Mouse (Mus musculus): ENCODE measurements around the gene Rnf44. TPM values are rescaled to one million over a fixed set of nuclear protein-coding genes. Genes with fewer than 3 reads are reported as not detected.

Rnf44 gene
- total and polyA plus RNA-seq, 2 experiments = 5.8 to 86.1 TPM

- Histone ChIP-seq H3K36me3 (ENCODE audit: control insufficient read depth, insufficient read depth, low read length) (peaks cover 32% of the 10 kb centered on the region), H3K79me2 (ENCODE audit: control insufficient read depth, insufficient read depth, low read length) (no peaks in the 10 kb centered on the region), H3K27me3 (ENCODE audit: control insufficient read depth, insufficient read depth, low read length) (no peaks in the 10 kb centered on the region), H3K4me1 (ENCODE audit: control insufficient read depth, insufficient read depth, low read length) (peaks cover 12% of the 10 kb centered on the region), H3K4me3 (ENCODE audit: insufficient read depth, low read depth, low read length) (no peak overlapping the region), H3K9ac (ENCODE audit: low read depth, low read length) (no peak overlapping the region), H3K27ac (replicated peaks; ENCODE audit: insufficient read depth, low read depth, low read length) (no peak overlapping the region)
- TF ChIP-seq POLR2A (IDR thresholded peaks at IDR 0.05; ENCODE audit: extremely low read depth, insufficient read depth, low read length) (no peak), CTCF (IDR thresholded peaks at IDR 0.05; ENCODE audit: low read depth, low read length) (no peak)
- 78% methylated on average over 5 of the region's 5 CpGs for WGBS
- no peak for DNase-seq (ENCODE audit: extremely low read depth, low read depth, low spot score)
Measured at GRCm38 (mm10) chr13:54660877-54661276, 32.8 kb downstream of the Rnf44 start.

- Histone ChIP-seq H3K36me3 (ENCODE audit: control insufficient read depth, insufficient read depth, low read length) (peaks cover 85% of the 10 kb centered on the region), H3K27me3 (ENCODE audit: control insufficient read depth, insufficient read depth, low read length) (no peaks in the 10 kb centered on the region), H3K27ac (replicated peaks; ENCODE audit: insufficient read depth, low read depth, low read length) (no peak overlapping the region), H3K79me2 (ENCODE audit: control insufficient read depth, insufficient read depth, low read length) (no peaks in the 10 kb centered on the region; the same call in 1 of the 2 replicates), H3K9ac (ENCODE audit: low read depth, low read length) (no peak overlapping the region), H3K4me1 (ENCODE audit: control insufficient read depth, insufficient read depth, low read length) (no peaks in the 10 kb centered on the region), H3K4me3 (ENCODE audit: insufficient read depth, low read depth, low read length) (no peak overlapping the region)
- 98% methylated on average over 3 of the region's 3 CpGs for WGBS
- TF ChIP-seq CTCF (IDR thresholded peaks at IDR 0.05; ENCODE audit: low read depth, low read length) (no peak), POLR2A (IDR thresholded peaks at IDR 0.05; ENCODE audit: extremely low read depth, insufficient read depth, low read length) (no peak)
- no peak for DNase-seq (ENCODE audit: extremely low read depth, low read depth, low spot score)
Measured at GRCm38 (mm10) chr13:54650461-54650860, 43.2 kb downstream of the Rnf44 start.

- DNase-seq (ENCODE audit: extremely low read depth, low read depth, low spot score) = peak; percentile 72
- no peak overlapping the region for H3K9ac ChIP-seq (ENCODE audit: low read depth, low read length)
- H3K4me1 ChIP-seq (ENCODE audit: control insufficient read depth, insufficient read depth, low read length) = peaks cover 18% of the 10 kb centered on the region; the same call in 1 of the 2 replicates
- WGBS = 68% methylated on average over 3 of the region's 3 CpGs
- TF ChIP-seq CTCF (IDR thresholded peaks at IDR 0.05; ENCODE audit: low read depth, low read length) = no peak
- TF ChIP-seq POLR2A (IDR thresholded peaks at IDR 0.05; ENCODE audit: extremely low read depth, insufficient read depth, low read length) = no peak
- H3K27ac ChIP-seq (replicated peaks; ENCODE audit: insufficient read depth, low read depth, low read length) = no peak overlapping the region
- H3K36me3 ChIP-seq (ENCODE audit: control insufficient read depth, insufficient read depth, low read length) = peaks cover 23% of the 10 kb centered on the region
- peaks cover 24% of the 10 kb centered on the region for H3K79me2 ChIP-seq (ENCODE audit: control insufficient read depth, insufficient read depth, low read length)
- H3K27me3 ChIP-seq (ENCODE audit: control insufficient read depth, insufficient read depth, low read length) = no peaks in the 10 kb centered on the region
- no peak overlapping the region for H3K4me3 ChIP-seq (ENCODE audit: insufficient read depth, low read depth, low read length)
Measured at GRCm38 (mm10) chr13:54635011-54635410, 58.7 kb downstream of the Rnf44 start.

- peak; percentile 93 for DNase-seq (ENCODE audit: extremely low read depth, low read depth, low spot score)
- WGBS = 10% methylated on average over 3 of the region's 3 CpGs
- Histone ChIP-seq H3K79me2 (ENCODE audit: control insufficient read depth, insufficient read depth, low read length) (peaks cover 27% of the 10 kb centered on the region), H3K9ac (ENCODE audit: low read depth, low read length) (no peak overlapping the region), H3K36me3 (ENCODE audit: control insufficient read depth, insufficient read depth, low read length) (peaks cover 12% of the 10 kb centered on the region), H3K4me1 (ENCODE audit: control insufficient read depth, insufficient read depth, low read length) (peaks cover 30% of the 10 kb centered on the region), H3K27ac (replicated peaks; ENCODE audit: insufficient read depth, low read depth, low read length) (peak overlapping the region; percentile 97), H3K27me3 (ENCODE audit: control insufficient read depth, insufficient read depth, low read length) (no peaks in the 10 kb centered on the region), H3K4me3 (ENCODE audit: insufficient read depth, low read depth, low read length) (no peak overlapping the region)
- TF ChIP-seq POLR2A (IDR thresholded peaks at IDR 0.05; ENCODE audit: extremely low read depth, insufficient read depth, low read length) (no peak), CTCF (IDR thresholded peaks at IDR 0.05; ENCODE audit: low read depth, low read length) (no peak)
Measured at GRCm38 (mm10) chr13:54632731-54633277, 60.9 kb downstream of the Rnf44 start.

Other genes with a start within 250 kb of the Rnf44 start
- 19.2 and 21.1 TPM in 2 replicates for gene Thoc3, start 225.1 kb downstream of the Rnf44 start, total RNA-seq (2014; rRNA removed)
- gene Thoc3, start 225.1 kb downstream of the Rnf44 start, polyA plus RNA-seq (2012; rRNA removed) = 25.3 and 27.7 TPM in 2 replicates
- 2.9 and 5.6 TPM in 2 replicates for gene Simc1, start 190.1 kb downstream of the Rnf44 start, total RNA-seq (2014; rRNA removed)
- gene Simc1, start 190.1 kb downstream of the Rnf44 start, polyA plus RNA-seq (2012; rRNA removed) = 3.9 and 6.7 TPM in 2 replicates
- gene 4833439L19Rik, start 128.5 kb downstream of the Rnf44 start, total RNA-seq (2014; rRNA removed) = 24.1 and 24.2 TPM in 2 replicates
- 52.5 and 54.3 TPM in 2 replicates for gene 4833439L19Rik, start 128.5 kb downstream of the Rnf44 start, polyA plus RNA-seq (2012; rRNA removed)
- 4.2 and 5.6 TPM in 2 replicates for gene Arl10, start 118.9 kb downstream of the Rnf44 start, total RNA-seq (2014; rRNA removed)
- gene Arl10, start 118.9 kb downstream of the Rnf44 start, polyA plus RNA-seq (2012; rRNA removed) = 3.2 and 5.2 TPM in 2 replicates
- gene Nop16, start 103.8 kb downstream of the Rnf44 start, total RNA-seq (2014; rRNA removed) = 15.0 and 15.8 TPM in 2 replicates
- gene Nop16, start 103.8 kb downstream of the Rnf44 start, polyA plus RNA-seq (2012; rRNA removed) = 9.4 and 11.1 TPM in 2 replicates
- gene Higd2a, start 103.7 kb downstream of the Rnf44 start, total RNA-seq (2014; rRNA removed) = 51.1 and 56.3 TPM in 2 replicates
- gene Higd2a, start 103.7 kb downstream of the Rnf44 start, polyA plus RNA-seq (2012; rRNA removed) = 98.7 and 133 TPM in 2 replicates
- gene Cltb, start 82.6 kb downstream of the Rnf44 start, total RNA-seq (2014; rRNA removed) = 19.0 and 24.8 TPM in 2 replicates
- 45.6 and 51.5 TPM in 2 replicates for gene Cltb, start 82.6 kb downstream of the Rnf44 start, polyA plus RNA-seq (2012; rRNA removed)
- gene Faf2, start 72.1 kb downstream of the Rnf44 start, total RNA-seq (2014; rRNA removed) = 25.1 and 29.9 TPM in 2 replicates
- gene Faf2, start 72.1 kb downstream of the Rnf44 start, polyA plus RNA-seq (2012; rRNA removed) = 22.5 and 28.1 TPM in 2 replicates
- gene Cdhr2, start 7.6 kb upstream of the Rnf44 start, total RNA-seq (2014; rRNA removed) = under 0.01 and 0.20 TPM in 2 replicates
- gene Cdhr2, start 7.6 kb upstream of the Rnf44 start, polyA plus RNA-seq (2012; rRNA removed) = 0.15 and 0.18 TPM in 2 replicates
- not detected in 2 replicates for gene Gprin1, start 56.0 kb upstream of the Rnf44 start, total RNA-seq (2014; rRNA removed)
- not detected in 2 replicates for gene Gprin1, start 56.0 kb upstream of the Rnf44 start, polyA plus RNA-seq (2012; rRNA removed)
- gene Sncb, start 72.7 kb upstream of the Rnf44 start, total RNA-seq (2014; rRNA removed) = not detected in 2 replicates
- gene Sncb, start 72.7 kb upstream of the Rnf44 start, polyA plus RNA-seq (2012; rRNA removed) = not detected in 2 replicates
- not detected in 2 replicates for gene Eif4e1b, start 90.1 kb upstream of the Rnf44 start, total RNA-seq (2014; rRNA removed)
- gene Eif4e1b, start 90.1 kb upstream of the Rnf44 start, polyA plus RNA-seq (2012; rRNA removed) = not detected in 2 replicates
- 0.74 and 0.94 TPM in 2 replicates for gene Tspan17, start 95.5 kb upstream of the Rnf44 start, total RNA-seq (2014; rRNA removed)
- gene Tspan17, start 95.5 kb upstream of the Rnf44 start, polyA plus RNA-seq (2012; rRNA removed) = 1.4 and 2.4 TPM in 2 replicates